Mouse (Mus musculus): Measurements from ENCODE around the gene Isoc2b.

DNA sequence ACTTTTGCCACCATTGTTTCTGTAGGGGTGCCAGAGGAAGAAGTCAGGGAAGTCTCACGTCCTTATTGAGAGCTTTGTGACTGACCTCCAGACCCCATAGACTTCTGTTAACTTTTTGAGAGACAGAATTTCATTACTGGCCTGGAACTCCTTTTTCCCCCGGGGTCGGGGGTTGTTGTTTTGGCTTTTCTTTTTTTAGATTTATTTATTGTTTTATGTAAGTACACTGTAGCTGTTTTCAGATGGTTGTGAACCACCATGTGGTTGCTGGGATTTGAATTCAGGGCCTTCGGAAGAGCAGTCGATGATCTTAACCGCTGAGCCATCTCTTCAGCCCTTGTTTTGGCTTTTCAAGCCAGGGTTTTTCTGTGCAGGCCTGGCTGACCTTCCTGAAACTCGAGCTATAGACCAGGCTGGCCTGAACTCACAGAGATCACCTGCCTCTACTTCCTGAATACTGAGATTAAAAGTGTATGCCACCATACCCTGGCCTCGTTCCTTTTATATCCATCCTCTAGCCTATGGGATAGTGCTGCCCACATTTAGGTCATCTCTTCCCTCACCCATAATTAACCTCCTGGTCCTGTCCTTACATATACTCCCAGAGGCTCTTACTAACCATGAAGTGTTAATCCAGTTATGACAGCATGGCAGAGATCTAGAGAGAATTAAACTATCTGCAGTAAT is 56.8 kb downstream of the Isoc2b start:
- no peak for TF ChIP-seq CTCF (IDR thresholded peaks at IDR 0.05; ENCODE audit: low read depth)
- TF ChIP-seq EP300 (optimal IDR thresholded peaks at IDR 0.05): no peak

Measured in stomach, postnatal 0 days (tissue).